Mouse (Mus musculus) erythroblast, embryonic 14.5 days (primary cell): Measurements from ENCODE around the gene Ypel4. TPM values are rescaled to one million over a fixed set of nuclear protein-coding genes. Genes with fewer than 3 reads are reported as not detected.
A peak's percentile ranks its signal among the peaks of the same experiment; 100 is the strongest.
"Not testable (repeated sequence)": the region's sequence is repeated elsewhere in the genome, so short reads cannot be mapped to it uniquely, and the experiment has no call there.

Source experiments
- H3K27me3 ChIP-seq: 2 replicates; pipeline ENCODE4 v1.6.1; 2012; ENCODE audit warnings: inconsistent platforms; ENCODE audit not compliant: control insufficient read depth
- H3K36me3 ChIP-seq: 2 replicates; pipeline ENCODE4 v1.6.1; 2012; ENCODE audit warnings: mild to moderate bottlenecking, inconsistent platforms; ENCODE audit not compliant: control insufficient read depth
- H3K4me1 ChIP-seq: 2 replicates; pipeline ENCODE4 v1.6.1; 2012; ENCODE audit warnings: inconsistent platforms; ENCODE audit not compliant: control insufficient read depth
- H3K4me3 ChIP-seq: replicated peaks from 2 replicates; pipeline ENCODE3; 2012; ENCODE audit warnings: moderate library complexity, mild to moderate bottlenecking, inconsistent platforms
- H3K9me3 ChIP-seq: 2 replicates; pipeline ENCODE4 v1.6.1; 2012; ENCODE audit warnings: low read length, inconsistent platforms, mixed read lengths; ENCODE audit not compliant: control insufficient read depth
- GATA1 ChIP-seq: IDR thresholded peaks from 2 replicates; pipeline ENCODE4 v1.6.1; 2012; ENCODE audit warnings: low read length, inconsistent platforms, mixed read lengths
- TAL1 ChIP-seq: IDR thresholded peaks from 3 replicates; pipeline ENCODE4 v1.6.1; 2012; ENCODE audit warnings: low read length, inconsistent platforms, mixed read lengths
- polyA plus RNA-seq: library from polyadenylated mRNA; stranded (reverse); fragments of >175 nt; gene quantifications from 2 replicates; pipeline ENCODE4 v1.2.3, GENCODE M21; 2012

Ypel4 gene
- polyA plus RNA-seq, 1 experiment = 156 TPM

DNA sequence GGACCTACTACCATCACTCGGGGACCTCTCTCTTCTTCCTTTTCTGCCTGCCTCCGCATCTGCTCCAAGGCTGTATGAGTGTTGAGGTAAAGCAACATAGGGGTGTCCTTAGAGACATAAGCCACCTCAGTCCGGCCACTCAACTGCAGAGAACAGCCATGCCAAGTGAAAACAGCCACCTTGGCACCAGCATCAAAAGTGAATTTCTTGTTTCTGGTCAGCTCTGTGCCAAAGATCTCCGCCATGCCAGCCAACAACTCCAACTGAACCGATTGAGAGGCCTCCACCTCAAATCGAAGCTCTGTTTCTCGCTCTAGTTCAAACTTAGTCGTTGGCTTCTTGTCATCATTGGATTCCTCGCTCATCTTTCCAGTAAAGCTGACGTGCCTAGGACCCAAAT is 8.1 kb upstream of the Ypel4 start:
- Histone ChIP-seq H3K36me3 (peaks cover 69% of the 10 kb centered on the region), H3K4me3 (peak overlapping the region; percentile 91), H3K9me3 (no peaks in the 10 kb centered on the region), H3K4me1 (peaks cover 82% of the 10 kb centered on the region), H3K27me3 (no peaks in the 10 kb centered on the region)
- TF ChIP-seq TAL1 (no peak), GATA1 (no peak)

- peaks cover 83% of the 10 kb centered on the region for H3K4me1 ChIP-seq
Observed at GRCm38 (mm10) chr2:84726716-84727115, 7.1 kb upstream of the Ypel4 start.

GRCm38 (mm10) chr2:84727172-84727858 is 6.5 kb upstream of the Ypel4 start, which contains the start of gene Clp1:
Gene Clp1, minus strand, starts transcription at chr2:84727350.
- Histone ChIP-seq H3K4me1 (peaks cover 83% of the 10 kb centered on the region), H3K27me3 (no peaks in the 10 kb centered on the region)

More at GRCm38 (mm10) chr2:84726716-84727115, 7.1 kb upstream of the Ypel4 start:
- Histone ChIP-seq H3K9me3 (no peaks in the 10 kb centered on the region), H3K36me3 (peaks cover 67% of the 10 kb centered on the region), H3K27me3 (no peaks in the 10 kb centered on the region), H3K4me3 (peak overlapping the region; percentile 91)
- TF ChIP-seq GATA1 = no peak
- no peak for TF ChIP-seq TAL1

DNA sequence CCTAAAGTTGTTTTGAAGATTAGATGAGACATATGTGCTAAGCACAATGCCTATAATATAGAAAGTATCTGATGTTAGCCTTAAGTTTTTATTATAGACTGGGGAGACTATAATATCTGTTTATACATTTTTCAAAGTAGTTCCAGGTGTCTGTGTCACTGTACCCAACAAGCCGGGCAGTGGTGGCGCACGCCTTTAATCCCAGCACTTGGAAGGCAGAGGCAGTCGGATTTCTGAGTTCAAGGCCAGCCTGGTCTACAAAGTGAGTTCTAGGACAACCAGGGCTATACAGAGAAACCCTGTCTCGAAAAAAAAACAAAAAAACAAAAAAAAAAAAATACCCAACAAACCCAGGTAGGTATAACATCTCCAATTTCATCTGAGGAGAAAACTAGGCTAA is 5.7 kb upstream of the Ypel4 start:
- H3K9me3 ChIP-seq, H3K27me3 ChIP-seq: not testable (repeated sequence)
- H3K4me1 ChIP-seq = peaks cover 88% of the 10 kb centered on the region
- peaks cover 54% of the 10 kb centered on the region for H3K36me3 ChIP-seq
- H3K4me3 ChIP-seq = peak overlapping the region; percentile 91

More at GRCm38 (mm10) chr2:84727172-84727858, 6.5 kb upstream of the Ypel4 start, which contains the start of gene Clp1:
- Histone ChIP-seq H3K4me3 (peak within 1 kb of the TSS; percentile 91), H3K9me3 (no peaks in the 10 kb centered on the region), H3K36me3 (peaks cover 62% of the 10 kb centered on the region)
- TF ChIP-seq TAL1 = no peak

GRCm38 (mm10) chr2:84731206-84731605 is 2.7 kb upstream of the Ypel4 start:
- TF ChIP-seq GATA1 = no peak
- TF ChIP-seq TAL1 = no peak
- H3K9me3 ChIP-seq = no peaks in the 10 kb centered on the region
- H3K4me3 ChIP-seq = no peak overlapping the region
- peaks cover 86% of the 10 kb centered on the region for H3K4me1 ChIP-seq
- peaks cover 49% of the 10 kb centered on the region for H3K36me3 ChIP-seq
- H3K27me3 ChIP-seq = peaks cover 10% of the 10 kb centered on the region

DNA sequence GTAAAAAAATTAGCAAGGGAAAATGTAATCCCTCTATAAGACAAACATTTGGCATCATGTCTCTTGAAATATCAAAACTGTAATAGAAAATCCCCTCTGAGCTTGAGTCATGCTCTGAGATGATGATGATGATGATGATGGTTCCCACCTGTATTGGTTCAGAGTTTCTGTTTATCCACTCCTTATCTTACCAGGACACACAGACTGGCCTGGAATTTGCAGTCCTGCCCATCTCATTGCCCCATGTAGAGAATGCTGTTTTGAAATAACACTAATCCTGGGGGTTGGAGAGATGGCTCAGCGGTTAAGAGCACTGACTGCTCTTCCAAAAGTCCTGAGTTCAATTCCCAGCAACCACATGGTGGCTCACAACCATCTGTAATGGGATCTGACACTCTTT is 1.5 kb upstream of the Ypel4 start:
- H3K4me1 ChIP-seq = peaks cover 94% of the 10 kb centered on the region
- peak overlapping the region; percentile 83 for H3K4me3 ChIP-seq
- TF ChIP-seq TAL1 = peak; percentile 53; the same call in 2 of the 3 replicates
- TF ChIP-seq GATA1 = peak; percentile 70
- H3K36me3 ChIP-seq = peaks cover 58% of the 10 kb centered on the region
- no peaks in the 10 kb centered on the region for H3K9me3 ChIP-seq
- peaks cover 22% of the 10 kb centered on the region for H3K27me3 ChIP-seq

GRCm38 (mm10) chr2:84734351-84734864 is 550 bp downstream of the Ypel4 start:
- Histone ChIP-seq H3K27me3 (peaks cover 36% of the 10 kb centered on the region), H3K4me1 (peaks cover 97% of the 10 kb centered on the region), H3K36me3 (peaks cover 76% of the 10 kb centered on the region), H3K9me3 (no peaks in the 10 kb centered on the region), H3K4me3 (peak overlapping the region; percentile 83)
- TF ChIP-seq TAL1 (no peak), GATA1 (no peak)

DNA sequence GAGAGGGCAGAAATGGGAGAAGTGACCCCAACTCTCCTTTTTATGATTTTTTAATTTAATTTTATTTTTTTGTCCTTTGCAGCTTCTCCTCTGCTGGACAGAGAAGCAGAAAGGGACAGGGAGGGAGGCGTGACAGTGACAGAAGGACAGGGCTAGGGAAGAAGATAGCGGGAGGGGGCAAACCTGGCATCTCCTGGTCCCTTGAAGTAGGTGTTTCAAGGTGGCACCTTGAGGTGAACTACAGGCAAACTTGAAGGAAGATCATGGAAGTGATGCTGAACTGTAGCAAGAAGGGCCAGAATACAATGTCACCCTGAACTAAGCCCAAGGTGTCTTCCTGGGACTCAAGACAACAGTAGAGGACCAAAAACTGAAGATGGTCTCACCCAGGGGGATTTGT is 1.1 kb downstream of the Ypel4 start:
- peaks cover 78% of the 10 kb centered on the region for H3K36me3 ChIP-seq
- no peak for TF ChIP-seq TAL1
- TF ChIP-seq GATA1 = no peak
- peak overlapping the region; percentile 83 for H3K4me3 ChIP-seq
- H3K9me3 ChIP-seq = no peaks in the 10 kb centered on the region
- H3K27me3 ChIP-seq = peaks cover 41% of the 10 kb centered on the region
- H3K4me1 ChIP-seq = peaks cover 97% of the 10 kb centered on the region

DNA sequence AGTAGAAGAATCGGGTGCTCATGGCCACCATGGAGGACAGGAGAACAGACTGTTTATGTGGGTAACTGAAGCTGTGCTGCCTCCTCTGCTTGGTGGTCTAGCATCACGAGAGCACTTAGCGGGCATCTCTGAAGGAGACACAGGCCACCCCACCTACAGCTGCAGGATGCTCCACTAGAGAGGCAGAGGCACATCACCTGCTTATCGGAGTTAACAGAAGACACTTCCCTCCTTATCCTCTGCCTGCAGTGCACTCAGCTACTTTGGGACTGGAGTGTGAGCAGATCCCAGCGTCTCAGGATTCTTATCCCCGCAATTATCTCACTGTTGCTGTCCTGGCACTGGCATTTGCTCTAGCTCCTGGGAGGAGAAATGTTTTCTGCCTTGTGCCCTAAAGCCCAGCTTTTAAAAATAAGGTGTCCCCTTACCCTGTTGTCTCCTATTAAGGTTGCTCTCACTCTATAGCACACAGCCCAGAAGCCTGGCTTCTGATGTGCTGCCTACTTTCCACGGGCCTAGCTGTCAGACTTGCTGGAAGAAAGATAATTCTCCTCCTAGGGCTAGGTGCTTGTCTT is 1.6 kb downstream of the Ypel4 start:
- Histone ChIP-seq H3K4me3 (peak overlapping the region; percentile 83), H3K36me3 (peaks cover 78% of the 10 kb centered on the region), H3K27me3 (peaks cover 43% of the 10 kb centered on the region), H3K4me1 (peaks cover 97% of the 10 kb centered on the region), H3K9me3 (no peaks in the 10 kb centered on the region)
- peak; percentile 100 for TF ChIP-seq GATA1
- TF ChIP-seq TAL1 = peak; percentile 100
